Mouse (Mus musculus): ENCODE measurements around the gene Stpg3. TPM values are rescaled to one million over a fixed set of nuclear protein-coding genes. Genes with fewer than 3 reads are reported as not detected.

Stpg3 gene
- total and polyA plus RNA-seq, 3 experiments = 0.07 TPM; not detected in 2

GRCm38 (mm10) chr2:25240723-25241437, 26.4 kb upstream of the Stpg3 start (continued):
- TF ChIP-seq MEF2A (IDR thresholded peaks at IDR 0.05; ENCODE audit: extremely low read depth, insufficient replicate concordance, low read depth, low read length, poor library complexity, severe bottlenecking) (no peak), MYC (IDR thresholded peaks at IDR 0.05; ENCODE audit: low read depth, low read length) (no peak)

- TF ChIP-seq ELF1 (IDR thresholded peaks at IDR 0.05; ENCODE audit: low read depth, low read length) (no peak), NELFE (IDR thresholded peaks at IDR 0.05; ENCODE audit: low read depth, low read length) (no peak), POLR2AphosphoS2 (IDR thresholded peaks at IDR 0.05; ENCODE audit: low read length) (no peak), GABPA (IDR thresholded peaks at IDR 0.05; ENCODE audit: low read depth, low read length) (no peak), USF1 (IDR thresholded peaks at IDR 0.05; ENCODE audit: low read depth, low read length) (no peak), TBP (IDR thresholded peaks at IDR 0.05; ENCODE audit: low read depth, low read length) (no peak), GATA1 (IDR thresholded peaks at IDR 0.05; ENCODE audit: low read depth, low read length) (no peak), E2F4 (IDR thresholded peaks at IDR 0.05; ENCODE audit: borderline replicate concordance, low read depth, low read length) (no peak), JUND (IDR thresholded peaks at IDR 0.05; ENCODE audit: low read depth, low read length) (no peak), BHLHE40 (IDR thresholded peaks at IDR 0.05; ENCODE audit: borderline replicate concordance, low read depth, low read length) (no peak), HCFC1 (IDR thresholded peaks at IDR 0.05; ENCODE audit: low read depth, low read length) (no peak)
- Histone ChIP-seq H3K9me3 (replicated peaks; ENCODE audit: insufficient read depth, low read length) (no peaks in the 10 kb centered on the region), H3K9ac (ENCODE audit: control insufficient read depth, low read depth, low read length, poor library complexity, severe bottlenecking) (peak overlapping the region; percentile 30), H3K36me3 (ENCODE audit: control insufficient read depth in 1 of 2, insufficient read depth in 2 of 2, low read length in 2 of 2) (no peaks in the 10 kb centered on the region), H3K27me3 (ENCODE audit: control insufficient read depth in 1 of 2, insufficient read depth in 2 of 2, low read length in 2 of 2) (no peaks in the 10 kb centered on the region), H3K27ac (ENCODE audit: control insufficient read depth, low read depth, low read length) (no peak overlapping the region), H3K4me3 (ENCODE audit: control insufficient read depth in 1 of 2, insufficient read depth in 1 of 2, low read depth in 2 of 2, low read length in 2 of 2) (peak overlapping the region; percentile 57 to 64), H3K4me1 (ENCODE audit: control insufficient read depth in 1 of 2, insufficient read depth in 2 of 2, low read length in 2 of 2) (peaks cover 0 to 21% of the 10 kb centered on the region in 2 experiments; a peak in 3 of 4 replicates), H3K79me2 (ENCODE audit: control insufficient read depth, insufficient read depth, low read length, poor library complexity) (no peaks in the 10 kb centered on the region; the same call in 1 of the 2 replicates)
- DNase-seq (ENCODE audit: low read depth, low spot score) = no peak
Measured at GRCm38 (mm10) chr2:25240310-25240709, 25.9 kb upstream of the Stpg3 start.

GRCm38 (mm10) chr2:25239766-25240165, 25.3 kb upstream of the Stpg3 start:
- TF ChIP-seq GATA1 (IDR thresholded peaks at IDR 0.05; ENCODE audit: low read depth, low read length) = no peak
- TF ChIP-seq NELFE (IDR thresholded peaks at IDR 0.05; ENCODE audit: low read depth, low read length) = no peak
- Histone ChIP-seq H3K36me3 (ENCODE audit: control insufficient read depth in 1 of 2, insufficient read depth in 2 of 2, low read length in 2 of 2) (no peaks in the 10 kb centered on the region), H3K4me1 (ENCODE audit: control insufficient read depth in 1 of 2, insufficient read depth in 2 of 2, low read length in 2 of 2) (peaks cover 0 to 21% of the 10 kb centered on the region in 2 experiments; a peak in 3 of 4 replicates), H3K9ac (ENCODE audit: control insufficient read depth, low read depth, low read length, poor library complexity, severe bottlenecking) (no peak overlapping the region), H3K4me3 (ENCODE audit: control insufficient read depth in 1 of 2, insufficient read depth in 1 of 2, low read depth in 2 of 2, low read length in 2 of 2) (no peak overlapping the region), H3K27me3 (ENCODE audit: control insufficient read depth in 1 of 2, insufficient read depth in 2 of 2, low read length in 2 of 2) (no peaks in the 10 kb centered on the region), H3K27ac (ENCODE audit: control insufficient read depth, low read depth, low read length) (no peak overlapping the region), H3K9me3 (replicated peaks; ENCODE audit: insufficient read depth, low read length) (no peaks in the 10 kb centered on the region), H3K79me2 (ENCODE audit: control insufficient read depth, insufficient read depth, low read length, poor library complexity) (no peaks in the 10 kb centered on the region; the same call in 1 of the 2 replicates)
- no peak for DNase-seq (ENCODE audit: low read depth, low spot score)
